Mouse (Mus musculus): ENCODE data around the gene Ctu2.

DNA sequence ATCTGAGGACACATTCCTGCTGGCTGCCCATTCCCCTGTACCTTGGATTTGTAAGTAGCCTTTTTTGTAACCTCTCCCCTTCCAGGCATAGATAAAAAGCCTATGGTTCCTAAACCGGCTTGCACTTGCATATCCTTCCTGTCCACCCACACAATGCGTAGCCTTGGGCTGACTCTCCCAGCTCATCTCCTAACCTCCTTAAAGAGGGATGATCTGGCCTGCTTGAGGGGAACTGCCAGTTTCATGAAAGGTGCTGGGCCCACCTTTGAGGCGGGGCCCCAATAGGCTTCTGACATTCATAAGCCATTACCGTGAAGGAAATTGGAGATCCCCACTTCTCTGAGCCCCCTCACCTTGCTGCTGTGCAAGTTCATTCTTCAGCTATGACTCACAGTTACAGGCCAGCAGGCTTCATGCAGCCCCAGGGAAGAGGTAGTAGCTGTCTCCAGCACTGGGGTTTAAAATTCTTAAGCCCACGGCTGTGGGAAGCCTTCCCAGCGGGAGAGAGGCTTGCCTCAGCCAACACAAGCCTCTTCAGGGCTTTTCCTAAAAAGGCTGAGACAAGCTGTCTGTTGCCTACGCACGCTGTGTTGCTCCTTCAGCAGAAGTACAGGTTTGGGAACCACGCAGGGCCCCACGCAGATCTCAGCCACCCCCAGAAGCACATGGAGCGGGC is 14.3 kb upstream of the Ctu2 start:
- TF ChIP-seq CTCF (IDR thresholded peaks at IDR 0.05; ENCODE audit: low read depth, low read length) (no peak), POLR2A (IDR thresholded peaks at IDR 0.05; ENCODE audit: extremely low read depth, insufficient read depth, low read length) (no peak)
